Mouse (Mus musculus): ENCODE measurements around the gene Nmt1.

Gene Nmt1

DNA sequence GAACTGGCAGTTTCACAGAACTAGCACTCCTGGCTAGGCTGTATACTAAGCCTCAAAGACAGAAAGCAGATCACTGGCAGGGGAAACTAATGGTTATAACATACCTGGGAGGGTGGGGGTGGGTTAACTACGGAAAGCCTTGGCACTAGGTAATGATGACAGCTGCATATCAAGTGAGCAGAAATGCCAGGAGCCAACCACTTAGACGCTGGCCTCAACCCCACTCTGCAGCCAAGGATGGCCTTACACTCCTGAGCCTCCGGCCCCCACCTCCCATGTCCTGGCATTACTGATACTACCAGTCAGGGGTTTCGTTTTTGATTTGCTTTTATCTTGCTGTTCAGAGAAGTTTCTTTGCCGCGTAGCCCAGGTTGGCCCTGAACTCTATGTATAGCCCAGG lies 67.8 kb downstream of the Nmt1 start:
- Histone ChIP-seq H3K36me3 (ENCODE audit: control insufficient read depth, insufficient read depth, low read length, poor library complexity, severe bottlenecking) (no peaks in the 10 kb centered on the region), H3K27me3 (ENCODE audit: control insufficient read depth, insufficient read depth, low read length, poor library complexity, severe bottlenecking) (no peaks in the 10 kb centered on the region)
- no peak for DNase-seq (ENCODE audit: low read depth, low spot score)

DNA sequence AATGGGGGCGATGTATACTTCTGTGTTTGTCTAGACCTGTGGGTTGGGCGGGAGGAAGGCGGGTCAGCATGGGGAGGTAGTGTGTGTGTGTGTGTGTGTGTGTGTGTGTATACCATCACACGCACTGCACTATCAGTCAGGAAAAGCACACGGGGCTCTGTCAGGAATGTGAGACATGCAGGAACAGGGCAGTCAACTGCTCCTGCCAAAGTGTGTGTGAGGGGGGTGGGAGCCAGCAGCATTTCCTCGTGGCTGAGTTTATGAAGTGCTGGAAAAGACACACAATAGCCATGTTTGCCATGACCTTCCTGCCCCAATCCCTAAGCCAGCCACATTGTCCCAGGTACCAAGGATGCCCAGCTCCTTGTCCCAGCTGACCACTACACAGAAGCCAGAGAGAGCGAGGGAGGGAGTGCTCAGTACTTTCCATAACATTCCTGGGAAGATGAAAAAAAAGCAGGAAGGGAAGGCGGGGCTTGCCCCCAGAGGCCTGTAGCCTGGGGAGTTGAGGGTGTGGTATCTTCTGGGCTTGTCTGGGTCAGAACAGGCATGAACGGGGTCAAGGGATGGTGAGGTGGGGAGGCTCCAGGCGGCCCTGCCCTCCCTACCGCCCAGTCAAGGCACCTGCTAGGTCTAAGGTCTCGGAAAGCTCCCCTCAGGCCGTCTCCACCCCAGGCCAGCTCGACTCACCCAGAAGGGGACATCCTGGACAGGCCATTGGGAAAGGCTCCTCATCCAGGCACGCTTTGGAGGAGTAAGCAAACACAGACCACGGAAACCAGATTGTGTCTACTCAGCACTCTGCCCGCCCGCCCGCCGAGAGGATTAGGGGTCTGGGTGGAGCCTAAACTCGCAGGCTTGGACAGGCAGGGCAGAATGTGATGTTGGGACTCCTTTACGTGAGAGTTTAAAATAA lies 69.2 kb downstream of the Nmt1 start:
- no peaks in the 10 kb centered on the region for H3K27me3 ChIP-seq (ENCODE audit: control insufficient read depth, insufficient read depth, low read length, poor library complexity, severe bottlenecking)
- DNase-seq (ENCODE audit: low read depth, low spot score), result no peak
- H3K36me3 ChIP-seq (ENCODE audit: control insufficient read depth, insufficient read depth, low read length, poor library complexity, severe bottlenecking), result no peaks in the 10 kb centered on the region

DNA sequence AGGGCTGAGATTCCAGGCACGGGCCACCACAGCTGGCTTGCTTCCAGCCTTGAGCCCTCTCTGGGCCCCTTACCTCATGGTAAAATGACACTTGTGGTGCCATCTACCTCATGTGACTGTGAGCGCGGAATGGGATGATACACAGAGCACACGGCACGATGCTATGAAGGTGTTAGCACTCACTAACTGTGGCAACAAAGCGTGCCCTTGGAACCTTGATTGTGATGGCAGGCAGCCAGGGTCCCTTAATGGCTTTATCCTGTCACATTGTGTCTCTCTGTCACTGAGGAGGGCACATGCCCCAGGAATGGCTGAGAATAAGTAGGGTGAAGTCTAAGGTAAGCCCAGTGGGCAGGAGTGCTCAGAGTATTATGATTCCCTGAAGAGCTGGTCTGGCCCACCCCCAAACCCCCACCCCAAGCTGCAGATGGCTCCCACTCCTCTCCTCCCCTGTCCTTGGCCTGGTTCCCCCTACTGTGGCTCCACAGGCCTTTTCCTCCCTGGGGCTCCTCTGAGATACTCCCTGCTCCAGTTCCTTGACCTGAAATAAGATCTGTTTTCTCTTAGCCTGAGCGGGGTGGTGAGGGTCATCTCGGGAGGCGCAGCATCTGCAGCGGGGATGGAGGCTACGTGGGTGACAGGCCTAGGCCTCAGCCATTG lies 70.7 kb downstream of the Nmt1 start:
- DNase-seq (ENCODE audit: low read depth, low spot score), result no peak
- Histone ChIP-seq H3K36me3 (ENCODE audit: control insufficient read depth, insufficient read depth, low read length, poor library complexity, severe bottlenecking) (no peaks in the 10 kb centered on the region), H3K27me3 (ENCODE audit: control insufficient read depth, insufficient read depth, low read length, poor library complexity, severe bottlenecking) (no peaks in the 10 kb centered on the region)

DNA sequence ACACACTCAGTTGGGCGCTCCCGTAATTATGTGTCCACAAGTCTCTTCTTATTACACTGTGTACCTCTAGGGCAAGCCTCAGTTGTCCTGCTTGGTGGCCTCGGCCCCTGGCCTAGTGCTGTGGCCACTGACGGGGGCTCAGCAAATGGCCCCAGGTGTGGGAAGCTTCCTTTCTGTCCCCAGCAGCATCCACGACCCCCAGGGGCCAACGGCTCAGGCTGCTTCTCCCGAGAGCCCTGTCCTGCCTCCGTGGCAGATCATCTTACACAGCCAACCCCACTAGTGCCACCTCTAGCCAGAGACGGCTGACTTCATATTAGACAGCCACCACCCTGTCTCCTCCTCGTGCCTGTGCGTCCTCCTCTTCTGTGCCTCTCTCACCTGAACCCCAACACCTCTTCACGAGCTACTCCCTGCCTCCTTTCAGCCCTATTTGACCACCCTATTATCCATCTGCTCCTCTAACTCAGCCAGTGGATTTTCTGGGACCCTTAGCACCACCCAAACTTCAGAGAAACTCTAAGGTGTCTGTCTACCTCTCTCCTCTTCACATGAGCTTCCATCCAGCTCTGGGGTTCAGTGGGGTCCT lies 71.5 kb downstream of the Nmt1 start:
- H3K27me3 ChIP-seq (ENCODE audit: control insufficient read depth, insufficient read depth, low read length, poor library complexity, severe bottlenecking), result no peaks in the 10 kb centered on the region
- DNase-seq (ENCODE audit: low read depth, low spot score), result no peak

DNA sequence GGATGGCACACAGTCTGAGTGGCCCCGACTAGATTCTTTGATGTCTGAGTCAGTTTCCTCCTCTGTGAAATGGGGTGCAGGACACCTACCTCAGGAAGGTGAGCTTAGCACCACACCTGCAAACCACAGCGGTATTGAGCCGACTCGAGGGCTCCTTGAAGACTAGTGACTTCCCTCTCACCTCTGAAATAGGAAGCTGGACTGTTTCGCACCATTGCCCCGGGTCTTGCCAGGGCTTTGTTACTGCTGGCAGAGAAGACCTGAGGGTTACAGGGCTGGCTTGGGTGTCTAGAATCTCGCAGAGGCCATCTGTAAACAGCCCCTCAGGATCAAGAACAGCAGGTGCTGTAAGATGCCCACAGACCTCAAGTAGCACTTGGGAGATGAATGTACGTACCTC lies 72.4 kb downstream of the Nmt1 start:
- Histone ChIP-seq H3K27me3 (ENCODE audit: control insufficient read depth, insufficient read depth, low read length, poor library complexity, severe bottlenecking) (no peaks in the 10 kb centered on the region), H3K36me3 (ENCODE audit: control insufficient read depth, insufficient read depth, low read length, poor library complexity, severe bottlenecking) (no peaks in the 10 kb centered on the region)
- peak; percentile 54 for DNase-seq (ENCODE audit: low read depth, low spot score)

More for the DNA sequence above, 71.5 kb downstream of the Nmt1 start:
- H3K36me3 ChIP-seq (ENCODE audit: control insufficient read depth, insufficient read depth, low read length, poor library complexity, severe bottlenecking), result no peaks in the 10 kb centered on the region

DNA sequence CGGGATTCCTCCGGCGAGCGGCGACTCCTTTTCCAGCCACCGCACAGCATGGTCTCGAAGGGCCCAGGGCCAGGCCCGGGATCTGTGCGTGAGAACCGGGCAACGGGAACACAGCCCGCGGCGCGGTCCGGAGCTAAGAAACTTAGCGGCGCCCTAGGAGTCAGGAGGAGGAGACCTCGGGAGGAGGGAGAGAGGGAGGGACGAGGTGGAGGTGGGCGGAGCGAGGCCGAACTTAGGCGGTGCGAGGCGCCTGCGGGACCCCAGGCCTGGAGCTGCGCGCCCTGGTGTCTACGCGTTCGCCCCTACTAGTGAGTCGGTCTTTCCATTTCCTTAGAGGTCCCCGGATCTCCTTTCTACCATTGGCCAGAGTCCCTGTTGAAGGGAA lies 73.5 kb downstream of the Nmt1 start, which contains the start of the genes Plcd3 and Acbd4:
Plcd3 (minus strand) TSS at position 178 of the 385 bp plus-strand sequence.
Acbd4 (plus strand) TSS at position 202 of the 385 bp plus-strand sequence.
- H3K27me3 ChIP-seq (ENCODE audit: control insufficient read depth, insufficient read depth, low read length, poor library complexity, severe bottlenecking), result no peaks in the 10 kb centered on the region
- peaks cover 1% of the 10 kb centered on the region; the same call in 1 of the 2 replicates for H3K36me3 ChIP-seq (ENCODE audit: control insufficient read depth, insufficient read depth, low read length, poor library complexity, severe bottlenecking)
- peak; percentile 53 for DNase-seq (ENCODE audit: low read depth, low spot score)

DNA sequence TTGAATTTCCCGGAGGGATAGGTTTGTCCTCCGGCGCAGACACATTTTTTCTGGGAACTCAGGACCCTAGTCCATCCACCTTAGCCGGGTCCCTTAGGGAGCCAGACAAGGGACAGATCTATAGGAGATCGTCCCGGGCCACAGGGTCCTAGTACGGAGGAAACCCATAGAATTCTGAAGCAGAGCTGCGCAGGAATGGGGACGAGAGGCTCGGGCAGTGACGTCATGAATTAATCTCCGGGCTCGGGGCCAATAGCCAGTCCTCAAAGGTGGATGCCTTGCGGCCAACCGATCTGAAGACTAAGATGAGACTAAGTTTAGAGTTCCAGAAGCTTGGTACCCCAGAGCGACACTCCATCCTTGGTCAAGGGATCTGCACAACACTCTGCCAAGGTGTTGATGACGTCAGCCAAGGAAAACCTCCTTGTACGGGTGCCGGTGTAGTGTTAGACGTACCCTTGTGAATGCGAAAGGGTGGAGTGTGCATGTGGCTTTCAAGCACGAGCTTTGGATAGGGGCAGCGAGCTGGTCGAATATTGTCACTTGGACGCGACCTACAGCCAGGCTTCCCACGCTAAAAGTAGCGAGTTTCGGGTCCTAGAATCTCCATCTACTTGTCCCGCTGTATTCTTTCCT lies 74.0 kb downstream of the Nmt1 start:
- DNase-seq (ENCODE audit: low read depth, low spot score), result peak; percentile 57
- H3K36me3 ChIP-seq (ENCODE audit: control insufficient read depth, insufficient read depth, low read length, poor library complexity, severe bottlenecking), result peaks cover 3% of the 10 kb centered on the region; the same call in 1 of the 2 replicates

DNA sequence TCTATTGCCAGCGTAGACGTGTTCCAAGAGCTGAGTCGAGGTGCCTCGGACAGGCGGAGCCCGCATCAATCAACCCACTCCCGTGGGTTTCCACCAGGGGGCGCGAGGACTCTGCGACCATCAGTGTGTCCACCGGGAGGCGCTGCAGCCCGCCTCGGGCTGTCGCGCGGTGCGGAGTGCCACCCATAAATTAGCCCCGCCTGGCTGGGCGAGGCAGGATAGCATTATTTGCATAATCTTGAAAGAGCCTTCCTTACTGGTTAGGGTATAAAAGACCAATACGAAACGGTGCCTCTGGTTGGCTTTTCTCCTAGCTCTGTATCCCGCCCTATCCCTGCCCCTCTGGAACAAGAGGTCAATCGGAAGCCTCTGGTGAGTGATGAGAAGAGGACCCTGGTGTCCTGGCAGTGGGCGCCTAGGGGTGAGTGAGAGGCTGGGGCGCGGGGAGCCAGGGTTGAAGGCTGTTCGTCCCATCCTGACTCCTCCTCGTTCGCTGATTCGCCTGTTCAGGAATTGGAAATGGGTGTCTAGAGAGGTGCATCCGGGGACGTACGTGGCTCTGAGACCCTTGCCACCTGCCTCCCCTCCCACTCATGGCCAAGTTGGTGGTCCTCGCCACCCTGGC lies 74.8 kb downstream of the Nmt1 start:
- peak; percentile 97 for DNase-seq (ENCODE audit: low read depth, low spot score)
- Histone ChIP-seq H3K36me3 (ENCODE audit: control insufficient read depth, insufficient read depth, low read length, poor library complexity, severe bottlenecking) (peaks cover 3% of the 10 kb centered on the region; the same call in 1 of the 2 replicates), H3K27me3 (ENCODE audit: control insufficient read depth, insufficient read depth, low read length, poor library complexity, severe bottlenecking) (no peaks in the 10 kb centered on the region)

More for the DNA sequence above, 74.0 kb downstream of the Nmt1 start:
- no peaks in the 10 kb centered on the region for H3K27me3 ChIP-seq (ENCODE audit: control insufficient read depth, insufficient read depth, low read length, poor library complexity, severe bottlenecking)

DNA sequence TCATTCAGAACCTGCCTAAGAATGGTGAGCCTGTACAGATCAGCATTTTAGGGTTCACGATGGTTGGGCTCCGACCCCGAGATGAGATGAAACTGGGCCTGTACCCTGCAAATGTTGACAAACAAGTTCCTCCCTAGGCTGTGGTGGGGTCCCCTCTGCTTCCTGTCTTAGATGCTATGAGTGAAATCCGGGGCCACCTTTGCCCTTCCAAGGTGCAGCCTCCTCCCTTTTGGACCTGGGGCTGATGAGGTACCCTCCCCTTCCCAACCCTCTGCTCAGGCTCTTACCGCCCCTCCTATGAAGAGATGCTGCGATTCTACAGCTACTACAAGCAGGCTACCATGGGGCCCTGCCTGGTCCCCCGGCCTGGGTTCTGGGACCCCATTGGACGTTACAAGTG lies 75.6 kb downstream of the Nmt1 start:
- H3K36me3 ChIP-seq (ENCODE audit: control insufficient read depth, insufficient read depth, low read length, poor library complexity, severe bottlenecking), result peaks cover 3% of the 10 kb centered on the region; the same call in 1 of the 2 replicates
- peak; percentile 20 for DNase-seq (ENCODE audit: low read depth, low spot score)
- H3K27me3 ChIP-seq (ENCODE audit: control insufficient read depth, insufficient read depth, low read length, poor library complexity, severe bottlenecking), result no peaks in the 10 kb centered on the region

DNA sequence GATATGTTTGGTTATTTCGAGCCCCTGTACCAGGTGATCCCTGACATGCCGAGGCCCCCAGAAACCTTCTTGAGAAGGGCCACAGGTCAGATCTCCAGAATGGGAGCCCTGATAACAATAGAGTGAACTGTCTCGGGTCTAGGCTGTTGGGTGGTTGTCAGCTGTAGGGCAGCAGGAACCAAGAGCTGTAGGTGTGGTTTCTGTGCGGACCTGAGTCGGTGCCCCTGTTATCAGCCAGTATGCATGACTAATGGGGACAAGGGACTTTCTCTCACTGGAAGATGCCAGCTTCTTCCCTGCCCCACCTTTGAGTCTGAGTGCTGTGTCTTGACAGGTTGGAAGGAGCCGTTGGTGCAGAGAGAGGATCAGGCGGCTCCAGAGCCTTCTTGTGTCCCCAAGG lies 76.5 kb downstream of the Nmt1 start:
- Histone ChIP-seq H3K27me3 (ENCODE audit: control insufficient read depth, insufficient read depth, low read length, poor library complexity, severe bottlenecking) (no peaks in the 10 kb centered on the region), H3K36me3 (ENCODE audit: control insufficient read depth, insufficient read depth, low read length, poor library complexity, severe bottlenecking) (peaks cover 3% of the 10 kb centered on the region; the same call in 1 of the 2 replicates)
- DNase-seq (ENCODE audit: low read depth, low spot score), result peak; percentile 33

DNA sequence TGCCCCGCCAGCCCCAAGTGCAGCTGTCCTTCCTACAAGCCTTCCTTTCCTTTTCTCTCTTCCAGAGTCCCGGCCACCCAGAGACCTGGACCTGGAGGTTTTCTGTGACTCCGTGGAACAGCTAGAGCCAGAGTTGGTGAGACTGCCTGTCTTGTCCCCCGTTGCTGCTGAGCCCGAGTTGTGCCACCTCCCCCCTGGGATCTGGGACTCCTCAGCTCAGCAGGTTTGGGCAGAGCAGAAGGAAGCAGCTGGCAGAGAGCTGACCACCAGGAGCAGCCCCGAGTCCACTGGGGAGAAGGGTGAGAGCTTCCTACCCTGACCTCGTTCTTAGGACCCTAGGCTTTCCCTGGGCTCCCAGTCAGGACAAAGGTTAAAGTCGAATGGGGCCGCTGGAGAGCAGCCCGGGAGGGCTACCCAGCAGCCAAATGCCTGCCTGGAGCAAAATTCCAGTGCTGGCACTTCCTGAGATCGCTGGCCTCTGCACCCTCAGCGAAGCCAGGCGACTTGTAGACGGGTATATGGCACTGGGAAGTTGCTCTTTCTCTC lies 77.3 kb downstream of the Nmt1 start:
- Histone ChIP-seq H3K36me3 (ENCODE audit: control insufficient read depth, insufficient read depth, low read length, poor library complexity, severe bottlenecking) (peaks cover 3% of the 10 kb centered on the region; the same call in 1 of the 2 replicates), H3K27me3 (ENCODE audit: control insufficient read depth, insufficient read depth, low read length, poor library complexity, severe bottlenecking) (no peaks in the 10 kb centered on the region)
- DNase-seq (ENCODE audit: low read depth, low spot score), result no peak

DNA sequence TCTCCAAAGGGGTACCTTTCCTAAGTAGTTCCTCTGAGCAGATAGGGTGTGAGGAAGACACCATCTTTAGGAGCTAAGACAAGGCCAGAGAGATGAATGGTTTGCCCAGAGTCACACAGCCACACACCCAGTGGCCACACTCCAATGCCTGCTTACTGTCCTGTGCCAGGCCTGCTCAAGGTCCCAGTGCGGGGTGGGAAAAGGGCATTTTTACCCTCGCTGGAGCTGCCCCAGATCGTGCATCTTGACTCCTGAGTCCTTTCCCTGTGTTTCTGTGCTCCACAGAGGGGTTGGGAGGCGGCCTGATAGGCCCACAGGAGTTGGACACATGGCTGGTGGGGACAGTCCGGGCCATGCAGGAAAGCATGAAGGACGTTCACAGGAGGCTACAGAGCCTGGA lies 77.8 kb downstream of the Nmt1 start:
- H3K27me3 ChIP-seq (ENCODE audit: control insufficient read depth, insufficient read depth, low read length, poor library complexity, severe bottlenecking), result no peaks in the 10 kb centered on the region
- peaks cover 3% of the 10 kb centered on the region; the same call in 1 of the 2 replicates for H3K36me3 ChIP-seq (ENCODE audit: control insufficient read depth, insufficient read depth, low read length, poor library complexity, severe bottlenecking)
- DNase-seq (ENCODE audit: low read depth, low spot score), result no peak

DNA sequence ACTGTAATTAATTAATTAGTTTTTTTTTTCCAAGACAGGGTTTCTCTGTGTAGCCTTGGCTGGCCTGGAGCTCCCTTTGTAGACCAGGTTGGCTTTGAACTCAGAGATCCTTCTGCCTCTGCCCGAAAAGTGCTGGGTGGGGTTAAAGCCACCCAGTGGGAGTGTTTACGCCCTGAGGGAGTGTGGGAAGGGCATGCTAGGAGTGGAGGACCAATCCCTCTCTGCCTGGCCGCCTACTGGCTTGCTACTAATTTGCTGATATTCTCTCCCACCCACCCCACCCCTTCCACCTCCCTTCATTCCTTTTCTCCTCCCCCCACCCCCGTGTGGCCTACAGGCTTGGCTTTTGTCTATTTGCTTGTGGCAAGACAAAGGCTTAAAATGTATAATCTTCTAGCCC lies 78.4 kb downstream of the Nmt1 start:
- DNase-seq (ENCODE audit: low read depth, low spot score), result no peak
- H3K36me3 ChIP-seq (ENCODE audit: control insufficient read depth, insufficient read depth, low read length, poor library complexity, severe bottlenecking), result peaks cover 3% of the 10 kb centered on the region; the same call in 1 of the 2 replicates
- no peaks in the 10 kb centered on the region for H3K27me3 ChIP-seq (ENCODE audit: control insufficient read depth, insufficient read depth, low read length, poor library complexity, severe bottlenecking)

DNA sequence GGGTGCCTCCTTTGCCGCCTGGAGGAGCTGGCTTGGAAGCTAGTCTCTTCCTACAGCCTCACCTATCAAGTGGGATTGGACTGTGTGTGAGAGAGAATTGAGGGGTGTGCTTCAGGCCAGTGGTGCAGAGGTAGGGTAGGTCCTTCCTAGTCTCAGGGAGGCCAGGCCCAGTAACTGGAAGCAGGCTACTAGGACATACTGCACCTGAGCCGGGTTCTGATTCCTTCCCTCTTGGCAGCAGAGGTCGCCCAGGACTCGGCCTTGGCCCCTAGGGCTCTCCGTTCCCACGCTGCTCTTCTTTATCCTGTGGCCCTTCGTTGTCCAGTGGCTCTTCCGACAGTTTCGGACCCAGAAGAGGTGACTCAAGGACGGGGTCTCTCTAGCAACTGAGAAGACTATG lies 83.3 kb downstream of the Nmt1 start:
- Histone ChIP-seq H3K36me3 (ENCODE audit: control insufficient read depth, insufficient read depth, low read length, poor library complexity, severe bottlenecking) (peaks cover 3% of the 10 kb centered on the region; the same call in 1 of the 2 replicates), H3K27me3 (ENCODE audit: control insufficient read depth, insufficient read depth, low read length, poor library complexity, severe bottlenecking) (no peaks in the 10 kb centered on the region)
- no peak for DNase-seq (ENCODE audit: low read depth, low spot score)
